Mouse (Mus musculus) kidney, adult 2 months (tissue): ENCODE data around the gene Plcg1.

ENCODE experiments used
- CTCF ChIP-seq: fragments of 200-500 bp; conservative IDR thresholded peaks from 2 replicates; pipeline ENCODE4 v1.5.1; 2011; ENCODE audit warnings: low read depth, mild to moderate bottlenecking, control low read depth, low read length, moderate library complexity, mixed read lengths; ENCODE audit not compliant: insufficient read depth, insufficient read length
- POLR2A ChIP-seq: fragments of 200-500 bp; IDR thresholded peaks from one replicate; pipeline ENCODE4 v1.6.1; 2011; ENCODE audit warnings: low read depth, low read length, control low read depth

- TF ChIP-seq CTCF (peak; percentile 45), POLR2A (no peak)
Observed at GRCm38 (mm10) chr2:160717269-160717668, 13.8 kb upstream of the Plcg1 start.
